Mouse (Mus musculus) hindbrain, embryonic 14.5 days (tissue): Measurements from ENCODE around the gene Lsp1. TPM values are rescaled to one million over a fixed set of nuclear protein-coding genes. Genes with fewer than 3 reads are reported as not detected.

Experiments
- ATAC-seq: fragments of 200-750 bp; cut with Nextera tagmentation; 2 replicates; pipeline ENCODE4 v1.8.0; 2017; ENCODE audit warnings: moderate number of reproducible peaks, mild to moderate bottlenecking, moderate TSS enrichment, moderate library complexity; ENCODE audit not compliant: low FRiP score
- DNase-seq: peaks from one replicate; pipeline ENCODE4 v3.0.0-alpha.2; 2015; ENCODE audit warnings: low spot score
- H3K27ac ChIP-seq: fragments of 300-500 bp; sonication (generic); 2 replicates; pipeline ENCODE4 v1.5.1; 2014; ENCODE audit warnings: mild to moderate bottlenecking, moderate library complexity
- H3K27me3 ChIP-seq: fragments of 300-500 bp; sonication (generic); 2 replicates; pipeline ENCODE4 v1.6.1; 2014; ENCODE audit warnings: mild to moderate bottlenecking, low read length, mixed read lengths; ENCODE audit not compliant: control insufficient read depth, insufficient read depth
- H3K36me3 ChIP-seq: fragments of 300-500 bp; sonication (generic); replicated peaks from 2 replicates; pipeline ENCODE4 v1.6.1; 2014; ENCODE audit not compliant: control insufficient read depth, insufficient read depth
- H3K4me1 ChIP-seq: fragments of 300-500 bp; sonication (generic); replicated peaks from 2 replicates; pipeline ENCODE4 v1.6.1; 2014; ENCODE audit warnings: antibody characterized with exemption, low read length, mixed read lengths; ENCODE audit not compliant: control insufficient read depth, insufficient read depth
- H3K4me2 ChIP-seq: fragments of 300-500 bp; sonication (generic); replicated peaks from 2 replicates; pipeline ENCODE4 v1.6.1; 2014; ENCODE audit warnings: mild to moderate bottlenecking, moderate library complexity
- H3K4me3 ChIP-seq: fragments of 300-500 bp; sonication (generic); replicated peaks from 2 replicates; pipeline ENCODE4 v1.5.1; 2014; ENCODE audit warnings: mild to moderate bottlenecking, low read length
- H3K9ac ChIP-seq: fragments of 300-500 bp; sonication (generic); 2 replicates; pipeline ENCODE4 v1.6.1; 2014
- H3K9me3 ChIP-seq: fragments of 300-500 bp; sonication (generic); 2 replicates; pipeline ENCODE4 v1.6.1; 2016; ENCODE audit warnings: low read length; ENCODE audit not compliant: control insufficient read depth
- WGBS: fragments of 180-500 bp; shearing (Covaris S2); extraction: QIAGEN DNeasy Blood & Tissue Kit; methylation state at CpG from one replicate; pipeline ENCODE4 v1.1.7; 2014; 5-methylcytosine and 5-hydroxymethylcytosine counted together
- polyA plus RNA-seq: library from polyadenylated mRNA; unstranded; fragments of >200 nt; fragmentation: Nextera tagmentation; extraction: Ambion mirVana; gene quantifications from 2 replicates; pipeline ENCODE4 v1.2.1, GENCODE M21; 2014

Lsp1 gene
- 4.8 and 8.2 TPM in 2 replicates for polyA plus RNA-seq

DNA sequence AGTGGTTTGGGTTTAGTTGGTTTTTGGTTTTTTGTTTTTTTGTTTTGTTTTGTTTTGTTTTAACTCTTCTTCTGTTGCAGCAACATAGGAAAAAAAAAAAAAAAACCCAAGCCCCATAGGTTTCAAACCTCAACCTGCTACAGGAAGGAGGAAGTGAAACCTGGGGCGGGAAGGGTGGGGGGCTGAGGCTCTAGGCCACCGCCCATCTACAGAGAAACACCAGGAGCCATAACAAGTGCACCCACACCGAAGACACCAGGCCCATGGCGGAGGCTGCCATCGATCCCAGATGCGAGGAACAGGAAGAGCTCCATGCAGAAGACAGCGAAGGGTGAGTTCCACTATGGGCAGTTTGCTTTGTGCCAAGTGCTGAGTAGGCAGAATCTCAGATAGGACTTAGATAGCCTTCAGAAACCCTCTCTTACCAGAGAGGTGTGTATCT, at the start of gene Lsp1:
Gene Lsp1, plus strand, starts transcription at position 174 of the 442 bp plus-strand sequence.
- no peak for ATAC-seq
- no peak within 1 kb of the TSS for H3K4me2 ChIP-seq
- H3K36me3 ChIP-seq, result no peaks in the 10 kb centered on the region
- no peaks in the 10 kb centered on the region; the same call in 1 of the 2 replicates for H3K4me1 ChIP-seq
- H3K27ac ChIP-seq, result no peak within 1 kb of the TSS
- H3K4me3 ChIP-seq, result no peak within 1 kb of the TSS
- 95% methylated on average over 7 of the region's 7 CpGs for WGBS
- no peak for DNase-seq
- H3K9ac ChIP-seq, result no peak within 1 kb of the TSS
- H3K27me3 ChIP-seq, result no peaks in the 10 kb centered on the region
- H3K9me3 ChIP-seq, result no peaks in the 10 kb centered on the region

DNA sequence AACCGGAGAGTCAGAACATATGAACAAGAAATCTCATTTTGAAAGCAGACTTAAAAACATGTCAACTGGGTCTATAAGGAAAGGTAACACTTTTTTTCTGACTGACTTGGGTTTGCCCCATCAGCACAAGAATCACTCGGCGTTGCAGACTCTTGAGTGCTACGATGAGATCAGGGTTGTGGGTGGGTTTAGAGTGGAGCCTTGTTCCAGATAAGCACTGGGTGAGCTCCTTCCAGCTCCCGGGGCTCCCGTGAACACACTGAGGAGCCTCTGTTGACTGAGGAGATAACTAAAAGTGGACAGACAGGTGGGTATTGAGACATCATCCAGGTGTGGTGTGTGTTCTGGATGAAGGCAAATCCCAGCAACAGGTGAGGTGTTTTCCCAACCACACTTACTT, 47.3 kb upstream of the Lsp1 start:
- WGBS, result 96% methylated on average over 6 of the region's 6 CpGs
- no peak overlapping the region for H3K4me3 ChIP-seq

GRCm38 (mm10) chr7:142415314-142415713, 45.3 kb upstream of the Lsp1 start:
- DNase-seq, result no peak
- WGBS, result 66% methylated on average over 4 of the region's 4 CpGs
- H3K27ac ChIP-seq, result no peak overlapping the region

More for the DNA sequence above, 47.3 kb upstream of the Lsp1 start:
- Histone ChIP-seq H3K4me2 (no peak overlapping the region), H3K9me3 (no peaks in the 10 kb centered on the region), H3K27me3 (no peaks in the 10 kb centered on the region), H3K27ac (no peak overlapping the region), H3K9ac (no peak overlapping the region), H3K36me3 (no peaks in the 10 kb centered on the region), H3K4me1 (no peaks in the 10 kb centered on the region)
- DNase-seq (no peak), ATAC-seq (no peak)

GRCm38 (mm10) chr7:142416225-142416624, 44.4 kb upstream of the Lsp1 start:
- ATAC-seq (no peak), DNase-seq (no peak)
- Histone ChIP-seq H3K36me3 (no peaks in the 10 kb centered on the region), H3K9ac (no peak overlapping the region), H3K27me3 (no peaks in the 10 kb centered on the region), H3K4me3 (no peak overlapping the region), H3K4me1 (no peaks in the 10 kb centered on the region), H3K4me2 (no peak overlapping the region), H3K9me3 (no peaks in the 10 kb centered on the region), H3K27ac (no peak overlapping the region)
- WGBS, result 74% methylated on average over 3 of the region's 3 CpGs

More at GRCm38 (mm10) chr7:142415314-142415713, 45.3 kb upstream of the Lsp1 start:
- Histone ChIP-seq H3K9ac (no peak overlapping the region), H3K36me3 (no peaks in the 10 kb centered on the region), H3K27me3 (no peaks in the 10 kb centered on the region), H3K9me3 (no peaks in the 10 kb centered on the region), H3K4me3 (no peak overlapping the region), H3K4me1 (no peaks in the 10 kb centered on the region), H3K4me2 (no peak overlapping the region)
- ATAC-seq, result no peak

DNA sequence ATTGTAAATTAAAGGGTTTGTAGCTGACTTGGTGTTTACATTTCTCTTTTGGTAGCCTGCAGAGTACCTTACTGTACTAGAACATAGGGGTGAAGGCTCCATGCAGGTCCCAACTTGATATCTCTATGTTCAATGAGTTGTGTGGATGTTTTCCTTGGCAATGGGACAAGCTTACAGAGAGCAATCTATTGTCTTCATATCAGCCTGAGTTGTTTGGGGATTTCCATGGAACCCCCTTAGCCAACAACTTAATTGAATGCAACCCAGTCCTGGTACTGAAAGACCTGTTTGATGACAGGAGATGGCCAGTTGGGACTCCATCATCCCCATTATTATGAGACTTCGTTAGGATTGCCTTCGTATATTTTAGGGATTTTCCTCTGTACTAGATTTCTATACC, 42.6 kb upstream of the Lsp1 start:
- no peak for ATAC-seq

GRCm38 (mm10) chr7:142418679-142419078, 41.9 kb upstream of the Lsp1 start:
- H3K4me2 ChIP-seq, result no peak overlapping the region
- no peak overlapping the region for H3K9ac ChIP-seq
- no peaks in the 10 kb centered on the region for H3K9me3 ChIP-seq
- H3K4me3 ChIP-seq, result no peak overlapping the region
- ATAC-seq (no peak), DNase-seq (no peak)
- H3K27me3 ChIP-seq, result no peaks in the 10 kb centered on the region
- no peaks in the 10 kb centered on the region for H3K36me3 ChIP-seq
- H3K4me1 ChIP-seq, result no peaks in the 10 kb centered on the region
- no peak overlapping the region for H3K27ac ChIP-seq
- 91% methylated on average over 8 of the region's 8 CpGs for WGBS

More for the DNA sequence above, 42.6 kb upstream of the Lsp1 start:
- Histone ChIP-seq H3K27ac (no peak overlapping the region), H3K9me3 (no peaks in the 10 kb centered on the region), H3K4me2 (no peak overlapping the region), H3K9ac (no peak overlapping the region), H3K36me3 (no peaks in the 10 kb centered on the region), H3K4me3 (no peak overlapping the region), H3K4me1 (no peaks in the 10 kb centered on the region), H3K27me3 (no peaks in the 10 kb centered on the region)
- DNase-seq, result no peak
- 91% methylated on average over 2 of the region's 2 CpGs for WGBS

GRCm38 (mm10) chr7:142419887-142420286, 40.7 kb upstream of the Lsp1 start:
- ATAC-seq, result no peak
- WGBS, result 83% methylated on average over 5 of the region's 5 CpGs
- Histone ChIP-seq H3K9ac (no peak overlapping the region), H3K36me3 (no peaks in the 10 kb centered on the region), H3K4me1 (no peaks in the 10 kb centered on the region), H3K27me3 (no peaks in the 10 kb centered on the region), H3K9me3 (no peaks in the 10 kb centered on the region), H3K4me3 (no peak overlapping the region), H3K27ac (no peak overlapping the region), H3K4me2 (no peak overlapping the region)
- DNase-seq, result no peak

GRCm38 (mm10) chr7:142421826-142422225, 38.8 kb upstream of the Lsp1 start:
- Histone ChIP-seq H3K4me2 (no peak overlapping the region), H3K36me3 (no peaks in the 10 kb centered on the region), H3K9me3 (no peaks in the 10 kb centered on the region), H3K27ac (no peak overlapping the region), H3K27me3 (no peaks in the 10 kb centered on the region), H3K4me1 (no peaks in the 10 kb centered on the region), H3K9ac (no peak overlapping the region), H3K4me3 (no peak overlapping the region)
- DNase-seq (no peak), ATAC-seq (no peak)
- 75% methylated on average over 2 of the region's 2 CpGs for WGBS

DNA sequence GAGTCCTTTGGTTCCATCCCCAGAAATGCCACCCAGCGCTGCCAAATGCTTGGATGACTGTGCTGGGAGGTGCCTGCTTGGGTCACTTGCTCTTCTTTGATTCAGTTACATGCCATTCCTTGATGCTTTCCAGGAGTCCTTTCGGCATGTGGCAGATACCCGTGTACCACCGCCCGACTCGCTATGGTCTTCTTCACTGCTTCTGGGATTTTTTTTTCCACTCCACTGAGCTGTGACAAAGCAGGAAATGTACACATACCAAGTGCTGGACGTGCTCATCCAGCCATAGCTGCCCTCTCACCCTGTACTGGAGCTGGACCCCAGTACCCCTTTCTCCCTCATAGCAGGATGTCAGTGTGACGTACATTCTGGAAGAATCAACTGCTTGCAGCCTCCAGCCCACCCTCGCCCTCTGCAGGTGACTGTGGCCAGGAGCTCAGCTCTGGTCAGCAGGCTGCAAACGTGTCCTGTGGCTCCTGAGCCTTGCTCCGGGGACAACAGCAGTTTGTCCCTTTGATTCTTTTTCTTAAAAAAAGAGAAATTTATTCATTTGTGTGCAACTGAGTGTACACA, 34.9 kb upstream of the Lsp1 start:
- Histone ChIP-seq H3K27me3 (no peaks in the 10 kb centered on the region), H3K9ac (no peak overlapping the region), H3K4me2 (no peak overlapping the region), H3K9me3 (no peaks in the 10 kb centered on the region), H3K4me1 (0 out of 2 replicates have a peak, but pooled peaks cover 5% of the 10 kb centered on the region), H3K36me3 (no peaks in the 10 kb centered on the region), H3K27ac (no peak overlapping the region), H3K4me3 (no peak overlapping the region)
- WGBS, result 48% methylated on average over 11 of the region's 11 CpGs
- ATAC-seq (no peak), DNase-seq (no peak)

DNA sequence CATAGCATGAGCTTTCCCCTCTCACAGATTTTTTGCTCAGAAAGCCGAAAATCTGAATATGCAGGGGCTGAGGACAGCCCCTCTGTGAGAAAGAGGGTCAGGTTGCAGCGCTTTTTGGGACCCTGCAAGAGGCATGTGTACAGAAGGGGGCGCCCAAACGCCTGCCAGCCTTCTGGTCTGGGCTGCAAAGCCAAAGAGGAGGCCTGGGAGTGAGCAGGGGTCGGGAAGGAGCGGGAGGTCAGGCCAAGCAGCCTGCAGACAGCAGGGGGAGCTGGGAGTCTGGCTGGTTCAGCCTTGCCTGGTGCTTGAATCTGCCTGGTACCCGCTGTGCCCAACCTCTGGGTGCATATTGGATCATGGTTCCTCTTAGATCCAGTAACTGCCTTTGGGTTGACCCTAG, 32.4 kb upstream of the Lsp1 start:
- Histone ChIP-seq H3K27ac (no peak overlapping the region), H3K9ac (no peak overlapping the region), H3K4me2 (no peak overlapping the region), H3K4me3 (no peak overlapping the region), H3K4me1 (0 out of 2 replicates have a peak, but pooled peaks cover 6% of the 10 kb centered on the region), H3K27me3 (no peaks in the 10 kb centered on the region), H3K36me3 (no peaks in the 10 kb centered on the region), H3K9me3 (no peaks in the 10 kb centered on the region)
- WGBS, result 6% methylated on average over 7 of the region's 7 CpGs
- DNase-seq (no peak), ATAC-seq (no peak)
